Mouse (Mus musculus) ES-E14 (cell line): ENCODE data around the gene Wdr19. TPM values are rescaled to one million over a fixed set of nuclear protein-coding genes. Genes with fewer than 3 reads are reported as not detected.

Experiments used
- DNase-seq: peaks from one replicate; pipeline ENCODE4 v3.0.0-alpha.2; 2013; ENCODE audit warnings: low read depth, low spot score
- H3K27ac ChIP-seq: 2 replicates; pipeline ENCODE4 v1.5.1; 2012; ENCODE audit warnings: low read depth, mild to moderate bottlenecking, low read length, moderate library complexity, mixed read lengths; ENCODE audit not compliant: poor library complexity, insufficient read depth, severe bottlenecking
- H3K36me3 ChIP-seq: 2 replicates; pipeline ENCODE4 v1.6.1; 2012; ENCODE audit warnings: mild to moderate bottlenecking, low read length, moderate library complexity, mixed read lengths; ENCODE audit not compliant: control insufficient read depth, poor library complexity, insufficient read depth, severe bottlenecking
- H3K4me1 ChIP-seq, 2 experiments: fragments of 150-350 bp in 1 of 2; sonication (generic) in 1 of 2; 2 replicates each; pipeline ENCODE4 v1.6.1; 2012; ENCODE audit warnings: low read length in 2 of 2, mild to moderate bottlenecking in 1 of 2, mixed read lengths in 1 of 2; ENCODE audit not compliant: control insufficient read depth in 2 of 2, insufficient read depth in 2 of 2, poor library complexity in 1 of 2
- H3K4me3 ChIP-seq, 2 experiments: fragments of 150-350 bp in 1 of 2; sonication (generic) in 1 of 2; 2 replicates each; pipeline ENCODE4 v1.5.1; 2012; ENCODE audit warnings: low read length in 2 of 2, low read depth in 1 of 2, mild to moderate bottlenecking in 1 of 2, mixed read lengths in 1 of 2; ENCODE audit not compliant: insufficient read depth in 1 of 2, poor library complexity in 1 of 2, severe bottlenecking in 1 of 2
- H3K9ac ChIP-seq: 2 replicates; pipeline ENCODE4 v1.6.1; 2012; ENCODE audit warnings: low read depth, mild to moderate bottlenecking, low read length, mixed read lengths; ENCODE audit not compliant: poor library complexity, insufficient read depth, severe bottlenecking
- H3K9me3 ChIP-seq: fragments of 150-350 bp; sonication (generic); 2 replicates; pipeline ENCODE4 v1.6.1; 2012; ENCODE audit warnings: low read depth, mild to moderate bottlenecking, low read length; ENCODE audit not compliant: control insufficient read depth, insufficient read depth
- CHD2 ChIP-seq: IDR thresholded peaks from 2 replicates; pipeline ENCODE4 v1.6.1; 2014; ENCODE audit warnings: mild to moderate bottlenecking, low read depth, low read length, inconsistent platforms
- HCFC1 ChIP-seq: IDR thresholded peaks from 2 replicates; pipeline ENCODE4 v1.6.1; 2012; ENCODE audit warnings: low read length, inconsistent platforms, borderline replicate concordance; ENCODE audit not compliant: insufficient read depth
- MAFK ChIP-seq: IDR thresholded peaks from 2 replicates; pipeline ENCODE4 v1.6.1; 2014; ENCODE audit warnings: mild to moderate bottlenecking, low read depth, low read length, inconsistent platforms; ENCODE audit not compliant: insufficient read depth
- ZC3H11A ChIP-seq: IDR thresholded peaks from 2 replicates; pipeline ENCODE4 v1.6.1; 2012; ENCODE audit warnings: low read depth, mild to moderate bottlenecking, inconsistent platforms, low read length, borderline replicate concordance
- ZNF384 ChIP-seq: IDR thresholded peaks from 2 replicates; pipeline ENCODE4 v1.6.1; 2012; ENCODE audit warnings: low read depth, low read length, inconsistent platforms
- in situ Hi-C, 2 experiments: fragments of 600-800 bp; cut with MboI; formaldehyde crosslinking; loops; one replicate each; pipeline ENCODE4 v1.15.1; 2025; ENCODE audit warnings: low sequenced_read_pairs in 2 of 2, inconsistent platforms in 1 of 2; ENCODE audit not compliant: unreplicated experiment in 2 of 2
- total RNA-seq: library from RNA; depleted of rRNA; stranded (reverse); fragments of 300-350 nt; gene quantifications from 2 replicates; pipeline ENCODE4 v1.2.3, GENCODE M21; 2012

Gene Wdr19
- total RNA-seq, 1 experiment, result 5.3 TPM

DNA sequence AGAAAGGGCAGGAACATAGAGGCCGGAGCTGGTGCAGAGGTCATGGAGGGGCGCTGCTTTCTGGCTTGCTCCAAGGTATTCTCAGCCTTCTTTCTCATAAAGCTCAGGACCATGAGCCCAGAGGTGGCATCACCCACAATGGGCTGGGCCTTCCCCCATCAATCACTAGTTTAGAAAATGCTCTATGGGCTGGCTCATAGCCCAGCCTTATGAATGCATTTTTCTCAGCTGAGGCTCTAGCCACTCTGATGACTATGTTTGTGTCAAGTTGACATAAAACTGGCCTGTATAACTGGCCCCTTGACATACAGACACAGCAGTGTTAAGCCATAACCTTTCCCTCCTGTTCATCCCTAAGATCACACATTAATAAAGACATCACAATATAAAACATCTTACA is 5.2 kb downstream of the Wdr19 start:
- no peak overlapping the region for H3K9ac ChIP-seq
- no peak for DNase-seq
- no peak overlapping the region for H3K4me3 ChIP-seq
- peaks cover 3 to 4% of the 10 kb centered on the region in 2 experiments; a peak in 2 of 4 replicates for H3K4me1 ChIP-seq
- TF ChIP-seq HCFC1, result no peak
- TF ChIP-seq MAFK, result no peak
- TF ChIP-seq CHD2, result no peak
- TF ChIP-seq ZC3H11A, result no peak
- TF ChIP-seq ZNF384, result no peak
- H3K27ac ChIP-seq, result no peak overlapping the region
- H3K36me3 ChIP-seq, result no peaks in the 10 kb centered on the region
- in situ Hi-C loops, result no loop called here
- H3K9me3 ChIP-seq, result no peaks in the 10 kb centered on the region

- no peak overlapping the region for H3K4me3 ChIP-seq
- in situ Hi-C loops, result no loop called here
Observed at GRCm38 (mm10) chr5:65213321-65213720, 13.8 kb downstream of the Wdr19 start.

GRCm38 (mm10) chr5:65217305-65218269 is 18.1 kb downstream of the Wdr19 start:
- in situ Hi-C loops, result no loop called here
- DNase-seq, result no peak
- TF ChIP-seq ZNF384, result no peak
- no peak for TF ChIP-seq CHD2
- no peak for TF ChIP-seq ZC3H11A
- TF ChIP-seq MAFK, result no peak
- TF ChIP-seq HCFC1, result no peak
- H3K27ac ChIP-seq, result no peak overlapping the region
- H3K9me3 ChIP-seq, result no peaks in the 10 kb centered on the region
- H3K36me3 ChIP-seq, result no peaks in the 10 kb centered on the region; the same call in 1 of the 2 replicates
- H3K9ac ChIP-seq, result no peak overlapping the region
- peaks cover 0 to 3% of the 10 kb centered on the region in 2 experiments; a peak in 1 of 4 replicates for H3K4me1 ChIP-seq
- H3K4me3 ChIP-seq, result no peak overlapping the region

More at GRCm38 (mm10) chr5:65213321-65213720, 13.8 kb downstream of the Wdr19 start:
- Histone ChIP-seq H3K27ac (no peak overlapping the region), H3K9me3 (no peaks in the 10 kb centered on the region), H3K36me3 (no peaks in the 10 kb centered on the region; the same call in 1 of the 2 replicates), H3K9ac (no peak overlapping the region), H3K4me1 (no peaks in the 10 kb centered on the region)
- DNase-seq, result peak; percentile 33
- TF ChIP-seq MAFK (no peak), ZC3H11A (0 out of 2 replicates have a peak, but pooled peaks have one; percentile 31)

DNA sequence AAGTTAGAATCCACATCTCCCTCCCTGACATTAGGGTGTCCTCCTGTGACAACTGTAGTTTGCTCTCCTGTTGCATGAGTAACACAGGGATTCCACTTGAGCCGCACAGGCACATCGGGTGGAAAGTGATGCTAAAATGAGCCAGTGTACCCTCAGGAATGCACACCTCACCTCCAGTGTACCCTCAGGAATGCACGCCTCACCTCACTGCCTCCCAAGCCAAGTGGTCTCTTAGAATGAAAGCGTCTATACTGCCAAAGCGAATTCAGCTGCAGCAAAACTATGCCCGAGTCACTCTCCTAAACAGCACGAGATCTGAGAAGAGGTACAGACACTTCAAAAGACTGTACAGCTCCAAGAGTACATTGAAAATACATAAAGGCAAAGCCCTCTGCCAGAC is 21.5 kb downstream of the Wdr19 start:
- TF ChIP-seq HCFC1 (no peak), MAFK (no peak), ZC3H11A (no peak), CHD2 (no peak), ZNF384 (no peak)
- no peak overlapping the region for H3K9ac ChIP-seq
- no peaks in the 10 kb centered on the region for H3K9me3 ChIP-seq
- in situ Hi-C loops, result no loop called here
- H3K4me3 ChIP-seq, result no peak overlapping the region
- no peak for DNase-seq
- no peak overlapping the region for H3K27ac ChIP-seq
- H3K4me1 ChIP-seq, result peaks cover 0 to 3% of the 10 kb centered on the region in 2 experiments; a peak in 1 of 4 replicates
- H3K36me3 ChIP-seq, result no peaks in the 10 kb centered on the region; the same call in 1 of the 2 replicates
